ENCODE assay signal across 18 mouse cellular contexts in the genomic region with DNA sequence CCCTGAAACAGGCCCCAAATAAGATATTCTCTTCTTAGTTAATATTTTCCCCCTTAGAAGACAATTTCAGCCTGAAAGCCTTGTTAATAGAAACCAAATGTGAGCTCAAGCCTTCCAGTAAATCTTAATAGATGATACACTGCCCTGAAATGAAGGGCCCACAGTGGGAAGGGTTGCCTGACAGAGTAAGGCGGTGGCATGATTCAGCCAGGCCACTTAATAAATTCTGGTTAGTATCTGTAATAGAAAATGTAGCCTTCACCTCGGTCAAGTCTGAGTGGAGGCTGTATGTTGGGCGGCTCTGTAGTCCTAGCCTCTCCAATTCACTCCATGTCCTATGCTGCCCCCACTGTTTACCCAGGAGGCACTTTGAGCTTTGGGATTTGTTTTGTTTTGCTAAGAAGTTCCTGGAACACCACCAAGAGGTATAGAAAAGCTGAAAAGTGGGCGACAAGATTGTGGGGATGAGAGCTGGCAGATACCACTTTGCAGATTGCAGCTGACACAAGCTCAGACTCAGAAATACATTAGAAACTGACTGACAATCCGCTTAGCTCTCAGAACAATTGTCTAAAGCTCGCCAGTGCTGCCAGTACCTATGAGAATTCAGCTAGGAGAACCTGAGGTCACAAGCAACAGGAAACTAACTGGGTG.
DNase-seq lines count a peak whose midpoint lies in the region; ATAC-seq and TF ChIP-seq lines count a peak whose summit lies in the region.
"Had no signal": no experiment of that assay in that cellular context is flagged by ENCODE, and none has a peak within 500 bp of the region (broad histone marks: within the 10 kb centered on the region; RNA-seq: fewer than 3 reads in every experiment).

No protein-coding gene starts in this region.

- H3K27me3 ChIP-seq in embryonic facial prominence, embryonic 12.5 days: no peaks in the 10 kb centered on the region
- H3K27me3 ChIP-seq in limb, embryonic 12.5 days: no peaks in the 10 kb centered on the region
- H3K27me3 ChIP-seq in hindbrain, postnatal 0 days (ENCODE audit: insufficient read depth, low read length): no peaks in the 10 kb centered on the region

- H3K4me2 ChIP-seq in embryonic facial prominence, embryonic 12.5 days (replicated peaks): no peak overlapping the region
- H3K4me2 ChIP-seq in limb, embryonic 12.5 days: no peak overlapping the region
- H3K4me2 ChIP-seq in hindbrain, postnatal 0 days (ENCODE audit: low read depth, low read length): no peak overlapping the region
- H3K4me2 ChIP-seq: liver, embryonic 11.5 days had no signal

- intact Hi-C loops in left cerebral cortex, adult 2 months (cut with DNase I): no loop called here
- intact Hi-C loops in left cerebral cortex, postnatal 4 days (cut with DNase I): no loop called here

- WGBS in embryonic facial prominence, embryonic 12.5 days: 57% methylated on average over 6 of the region's 6 CpGs
- 63% methylated on average over 6 of the region's 6 CpGs for WGBS in limb, embryonic 12.5 days
- 63% methylated on average over 6 of the region's 6 CpGs for WGBS in hindbrain, postnatal 0 days

- no peak for ATAC-seq in embryonic facial prominence, embryonic 12.5 days (ENCODE audit: insufficient number of reproducible peaks, insufficient read depth, low FRiP score, low TSS enrichment)
- no peak for ATAC-seq in limb, embryonic 12.5 days (ENCODE audit: insufficient number of reproducible peaks, insufficient read depth, low FRiP score, low TSS enrichment, low read depth)
- no peak for ATAC-seq in hindbrain, postnatal 0 days
- no peak for ATAC-seq in granulocyte monocyte progenitor cell, adult 5-6 weeks (replicated peaks; ENCODE audit: poor library complexity, severe bottlenecking)
- ATAC-seq: forebrain, embryonic 16.5 days; intestine, embryonic 16.5 days had no signal

- no peak for TF ChIP-seq CTCF in left cerebral cortex, adult 2 months (IDR thresholded peaks at IDR 0.05)
- no peak for TF ChIP-seq CTCF in hindbrain, postnatal 0 days (IDR thresholded peaks at IDR 0.05; ENCODE audit: low read depth)

- H3K9me3 ChIP-seq in embryonic facial prominence, embryonic 12.5 days: no peaks in the 10 kb centered on the region
- no peaks in the 10 kb centered on the region for H3K9me3 ChIP-seq in limb, embryonic 12.5 days
- H3K9me3 ChIP-seq in hindbrain, postnatal 0 days (ENCODE audit: low read length): no peaks in the 10 kb centered on the region
- H3K9me3 ChIP-seq: G1E had no signal

- no peak overlapping the region for H3K9ac ChIP-seq in embryonic facial prominence, embryonic 12.5 days
- H3K9ac ChIP-seq in limb, embryonic 12.5 days (replicated peaks): no peak overlapping the region
- H3K9ac ChIP-seq in hindbrain, postnatal 0 days (replicated peaks; ENCODE audit: low read length): no peak overlapping the region

- H3K4me1 ChIP-seq in embryonic facial prominence, embryonic 12.5 days: peaks cover 19% of the 10 kb centered on the region
- peaks cover 8% of the 10 kb centered on the region for H3K4me1 ChIP-seq in limb, embryonic 12.5 days (replicated peaks)
- H3K4me1 ChIP-seq in hindbrain, postnatal 0 days (ENCODE audit: insufficient read depth, low read length): no peaks in the 10 kb centered on the region

- H3K4me3 ChIP-seq in left cerebral cortex, adult 2 months: no peak overlapping the region
- no peak overlapping the region for H3K4me3 ChIP-seq in embryonic facial prominence, embryonic 12.5 days
- no peak overlapping the region for H3K4me3 ChIP-seq in limb, embryonic 12.5 days (replicated peaks)
- no peak overlapping the region for H3K4me3 ChIP-seq in hindbrain, postnatal 0 days (ENCODE audit: low read length)

- peak; percentile 46 to 66 for DNase-seq in frontal cortex, adult 2 months (ENCODE audit: extremely low spot score in 1 of 2, low spot score in 1 of 2)
- no peak for DNase-seq in frontal cortex, postnatal 14 days (ENCODE audit: low spot score in 2 of 2)
- peak in 1 of 2 experiments; percentile 22 for DNase-seq in left cerebral cortex, adult 2 months (ENCODE audit: extremely low spot score in 1 of 2, low spot score in 2 of 2)
- no peak for DNase-seq in left cerebral cortex, postnatal 4 days
- DNase-seq in hindbrain, postnatal 0 days (ENCODE audit: low spot score): no peak
- DNase-seq: B cell, adult 2 months; cerebellum, adult 8-10 months; kidney, postnatal 4 days; lung, postnatal 4 days; midbrain, embryonic 14.5 days; thymus, postnatal 14 days had no signal

- H3K27ac ChIP-seq in left cerebral cortex, adult 2 months: peak overlapping the region; percentile 57
- 0 out of 2 replicates have a peak overlapping the region, but pooled peaks have one; percentile 8 for H3K27ac ChIP-seq in embryonic facial prominence, embryonic 12.5 days
- peak overlapping the region; percentile 1; the same call in 1 of the 2 replicates for H3K27ac ChIP-seq in limb, embryonic 12.5 days
- H3K27ac ChIP-seq in hindbrain, postnatal 0 days: no peak overlapping the region; the same call in 1 of the 2 replicates

- H3K36me3 ChIP-seq in embryonic facial prominence, embryonic 12.5 days: 0 out of 2 replicates have a peak, but pooled peaks cover 9% of the 10 kb centered on the region
- H3K36me3 ChIP-seq in limb, embryonic 12.5 days: peaks cover 14% of the 10 kb centered on the region
- H3K36me3 ChIP-seq in hindbrain, postnatal 0 days (ENCODE audit: insufficient read depth, low read length): peaks cover 8% of the 10 kb centered on the region; the same call in 1 of the 2 replicates

Comparison
In these comparisons a context has a peak if more than half of its experiments do, and no peak if none do; other contexts are left out.
1. DNase-seq: peak in frontal cortex, adult 2 months (2 of 2); none in frontal cortex, postnatal 14 days (0 of 2), left cerebral cortex, postnatal 4 days (single experiment) and hindbrain, postnatal 0 days (single experiment).